Mouse (Mus musculus): ENCODE data around the gene Morn1. TPM values are rescaled to one million over a fixed set of nuclear protein-coding genes. Genes with fewer than 3 reads are reported as not detected.
A peak's percentile ranks its signal among the peaks of the same experiment; 100 is the strongest.

The Morn1 gene
- total and polyA plus RNA-seq, 2 experiments from 2014 or later: 9.0 to 10.0 TPM

GRCm38 (mm10) chr4:155163320-155163651 lies 76.9 kb downstream of the Morn1 start:
- H3K27me3 ChIP-seq (ENCODE audit: insufficient read depth, low read length): no peaks in the 10 kb centered on the region
- WGBS: 52% methylated on average over 3 of the region's 4 CpGs
- ATAC-seq: 0 out of 2 replicates have a peak, but pooled peaks have one; percentile 9
- H3K9me3 ChIP-seq (ENCODE audit: low read length): no peaks in the 10 kb centered on the region
- H3K27ac ChIP-seq: 0 out of 2 replicates have a peak overlapping the region, but pooled peaks have one; percentile 8
- H3K4me1 ChIP-seq (ENCODE audit: insufficient read depth, low read length): peaks cover 24% of the 10 kb centered on the region; the same call in 1 of the 2 replicates
- H3K4me3 ChIP-seq (ENCODE audit: low read length): no peak overlapping the region
- H3K4me2 ChIP-seq (ENCODE audit: low read depth, low read length): no peak overlapping the region
- H3K9ac ChIP-seq (replicated peaks; ENCODE audit: low read length): no peak overlapping the region
- no peak for TF ChIP-seq CTCF (IDR thresholded peaks at IDR 0.05; ENCODE audit: low read depth)
- no peak for DNase-seq (ENCODE audit: low spot score)
- H3K36me3 ChIP-seq (ENCODE audit: insufficient read depth, low read length): peaks cover 13% of the 10 kb centered on the region; the same call in 1 of the 2 replicates

GRCm38 (mm10) chr4:155163685-155164084 lies 77.3 kb downstream of the Morn1 start:
- H3K36me3 ChIP-seq (ENCODE audit: insufficient read depth, low read length): peaks cover 9% of the 10 kb centered on the region; the same call in 1 of the 2 replicates
- no peak overlapping the region for H3K4me2 ChIP-seq (ENCODE audit: low read depth, low read length)
- TF ChIP-seq CTCF (IDR thresholded peaks at IDR 0.05; ENCODE audit: low read depth): no peak
- 0 out of 2 replicates have a peak, but pooled peaks have one; percentile 22 for ATAC-seq
- DNase-seq (ENCODE audit: low spot score): no peak
- 0 out of 2 replicates have a peak overlapping the region, but pooled peaks have one; percentile 8 for H3K27ac ChIP-seq
- H3K4me3 ChIP-seq (ENCODE audit: low read length): no peak overlapping the region
- no peak overlapping the region for H3K9ac ChIP-seq (replicated peaks; ENCODE audit: low read length)
- H3K27me3 ChIP-seq (ENCODE audit: insufficient read depth, low read length): no peaks in the 10 kb centered on the region
- H3K9me3 ChIP-seq (ENCODE audit: low read length): no peaks in the 10 kb centered on the region
- peaks cover 24% of the 10 kb centered on the region; the same call in 1 of the 2 replicates for H3K4me1 ChIP-seq (ENCODE audit: insufficient read depth, low read length)
- WGBS: 25% methylated on average over 8 of the region's 8 CpGs

- no peak overlapping the region for H3K9ac ChIP-seq (replicated peaks; ENCODE audit: low read length)
- H3K27ac ChIP-seq: no peak overlapping the region; the same call in 1 of the 2 replicates
- ATAC-seq: peak; percentile 33; the same call in 1 of the 2 replicates
Observed at GRCm38 (mm10) chr4:155164550-155164949, 78.2 kb downstream of the Morn1 start.

GRCm38 (mm10) chr4:155165861-155166260 lies 79.5 kb downstream of the Morn1 start:
- ATAC-seq: no peak
- Histone ChIP-seq H3K4me3 (ENCODE audit: low read length) (no peak overlapping the region), H3K36me3 (ENCODE audit: insufficient read depth, low read length) (no peaks in the 10 kb centered on the region), H3K27me3 (ENCODE audit: insufficient read depth, low read length) (no peaks in the 10 kb centered on the region), H3K4me1 (ENCODE audit: insufficient read depth, low read length) (peaks cover 27% of the 10 kb centered on the region; the same call in 1 of the 2 replicates), H3K4me2 (ENCODE audit: low read depth, low read length) (no peak overlapping the region), H3K9me3 (ENCODE audit: low read length) (no peaks in the 10 kb centered on the region), H3K27ac (no peak overlapping the region), H3K9ac (replicated peaks; ENCODE audit: low read length) (no peak overlapping the region)
- DNase-seq (ENCODE audit: low spot score): no peak
- no peak for TF ChIP-seq CTCF (IDR thresholded peaks at IDR 0.05; ENCODE audit: low read depth)

More at GRCm38 (mm10) chr4:155164550-155164949, 78.2 kb downstream of the Morn1 start:
- Histone ChIP-seq H3K36me3 (ENCODE audit: insufficient read depth, low read length) (no peaks in the 10 kb centered on the region; the same call in 1 of the 2 replicates), H3K4me1 (ENCODE audit: insufficient read depth, low read length) (peaks cover 24% of the 10 kb centered on the region; the same call in 1 of the 2 replicates), H3K27me3 (ENCODE audit: insufficient read depth, low read length) (no peaks in the 10 kb centered on the region), H3K4me2 (ENCODE audit: low read depth, low read length) (no peak overlapping the region), H3K4me3 (ENCODE audit: low read length) (no peak overlapping the region), H3K9me3 (ENCODE audit: low read length) (no peaks in the 10 kb centered on the region)
- DNase-seq (ENCODE audit: low spot score): peak; percentile 72
- TF ChIP-seq CTCF (IDR thresholded peaks at IDR 0.05; ENCODE audit: low read depth): no peak
- WGBS: 50% methylated on average over 6 of the region's 6 CpGs

GRCm38 (mm10) chr4:155168835-155169252 lies 82.5 kb downstream of the Morn1 start:
- Histone ChIP-seq H3K27me3 (ENCODE audit: insufficient read depth, low read length) (no peaks in the 10 kb centered on the region), H3K4me2 (ENCODE audit: low read depth, low read length) (no peak overlapping the region), H3K27ac (no peak overlapping the region), H3K4me3 (ENCODE audit: low read length) (no peak overlapping the region), H3K9me3 (ENCODE audit: low read length) (no peaks in the 10 kb centered on the region), H3K9ac (replicated peaks; ENCODE audit: low read length) (no peak overlapping the region), H3K36me3 (ENCODE audit: insufficient read depth, low read length) (no peaks in the 10 kb centered on the region), H3K4me1 (ENCODE audit: insufficient read depth, low read length) (peaks cover 45% of the 10 kb centered on the region)
- no peak for TF ChIP-seq CTCF (IDR thresholded peaks at IDR 0.05; ENCODE audit: low read depth)
- 91% methylated on average over 8 of the region's 8 CpGs for WGBS
- ATAC-seq (no peak), DNase-seq (ENCODE audit: low spot score) (no peak)

GRCm38 (mm10) chr4:155170614-155171212 lies 84.3 kb downstream of the Morn1 start:
- DNase-seq (ENCODE audit: low spot score): no peak
- Histone ChIP-seq H3K4me2 (ENCODE audit: low read depth, low read length) (no peak overlapping the region), H3K36me3 (ENCODE audit: insufficient read depth, low read length) (no peaks in the 10 kb centered on the region), H3K9ac (replicated peaks; ENCODE audit: low read length) (no peak overlapping the region), H3K4me3 (ENCODE audit: low read length) (no peak overlapping the region), H3K4me1 (ENCODE audit: insufficient read depth, low read length) (peaks cover 41% of the 10 kb centered on the region), H3K27ac (peak overlapping the region; percentile 84; the same call in 1 of the 2 replicates), H3K27me3 (ENCODE audit: insufficient read depth, low read length) (no peaks in the 10 kb centered on the region), H3K9me3 (ENCODE audit: low read length) (no peaks in the 10 kb centered on the region)
- WGBS: 73% methylated on average over 8 of the region's 8 CpGs
- no peak for ATAC-seq
- no peak for TF ChIP-seq CTCF (IDR thresholded peaks at IDR 0.05; ENCODE audit: low read depth)
